Mouse (Mus musculus) brain, embryonic 14.5 days (tissue): ENCODE results near the gene Rasgef1b. TPM values are rescaled to one million over a fixed set of nuclear protein-coding genes. Genes with fewer than 3 reads are reported as not detected.
A peak's percentile ranks its signal among the peaks of the same experiment; 100 is the strongest.

Source experiments
- DNase-seq: peaks from one replicate; pipeline ENCODE4 v3.0.0-alpha.2; 2011; ENCODE audit warnings: low read depth
- CTCF ChIP-seq: fragments of 200-500 bp; IDR thresholded peaks from 2 replicates; pipeline ENCODE4 v1.5.1; 2012; ENCODE audit warnings: inconsistent platforms, mild to moderate bottlenecking, moderate library complexity, borderline replicate concordance; ENCODE audit not compliant: insufficient read depth, insufficient read length; ENCODE audit errors: extremely low read depth
- POLR2A ChIP-seq: fragments of 200-500 bp; IDR thresholded peaks from 2 replicates; pipeline ENCODE4 v1.6.1; 2012; ENCODE audit warnings: mild to moderate bottlenecking, inconsistent platforms, borderline replicate concordance; ENCODE audit not compliant: poor library complexity, insufficient read depth, insufficient read length, severe bottlenecking; ENCODE audit errors: extremely low read depth
- polyA plus RNA-seq: library from polyadenylated mRNA; depleted of rRNA; stranded (reverse); fragments of >200 nt; gene quantifications from 2 replicates; pipeline ENCODE4 v1.2.3, GENCODE M21; 2012

The Rasgef1b gene
- polyA plus RNA-seq, 1 experiment = 37.4 TPM

DNA sequence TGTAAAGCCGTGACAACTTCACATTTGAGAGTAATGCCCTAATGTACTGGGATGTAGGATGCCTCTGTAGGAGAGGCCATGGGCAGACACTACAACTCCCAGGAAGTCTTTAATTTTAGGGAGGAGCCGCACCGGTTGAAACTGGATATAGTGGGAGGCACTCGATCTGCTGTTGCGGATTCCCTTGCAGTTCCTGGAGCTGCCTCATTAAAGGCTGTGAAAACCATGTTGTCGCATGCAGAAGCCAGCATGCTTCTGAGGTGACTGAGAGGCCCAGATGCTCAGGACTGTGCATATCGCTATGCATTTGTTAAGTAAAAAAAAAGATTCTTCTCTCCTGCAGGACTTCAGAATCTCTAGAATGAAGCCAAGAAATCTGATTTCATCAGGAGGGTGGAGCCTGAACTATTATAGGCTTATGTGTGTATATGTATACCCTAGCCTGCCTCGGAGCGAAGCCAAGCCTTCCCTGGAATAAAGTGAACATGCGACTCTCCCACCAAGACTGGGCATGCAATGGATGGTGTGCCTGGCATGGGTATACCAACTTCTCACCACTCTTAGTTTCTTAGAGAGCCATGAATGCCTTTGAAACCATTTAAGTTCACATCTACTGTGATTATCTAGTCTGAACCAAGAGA lies 130.3 kb downstream of the Rasgef1b start:
- peak; percentile 86 for DNase-seq
- no peak for TF ChIP-seq CTCF
- no peak for TF ChIP-seq POLR2A

DNA sequence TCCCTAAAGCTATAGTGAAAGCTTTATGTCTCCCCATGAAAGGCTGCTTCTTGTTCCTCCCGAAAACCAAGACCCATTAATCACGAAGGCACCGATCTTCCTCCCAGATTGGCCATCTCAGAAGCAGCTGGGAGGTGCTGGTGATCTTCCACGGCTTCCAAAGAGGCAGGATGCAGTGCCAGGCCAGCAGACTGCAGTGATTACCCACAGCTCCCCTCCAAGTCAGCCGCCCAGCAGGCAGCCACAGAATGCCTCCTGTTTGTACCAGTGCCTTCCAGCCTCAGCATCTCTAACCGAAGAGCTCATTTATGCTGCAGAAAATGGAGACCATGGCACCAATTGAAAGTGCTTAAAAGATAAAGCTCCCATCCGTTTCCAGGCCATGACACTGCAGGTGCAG lies 131.2 kb downstream of the Rasgef1b start:
- TF ChIP-seq CTCF = no peak
- no peak for TF ChIP-seq POLR2A
- DNase-seq = peak; percentile 82

DNA sequence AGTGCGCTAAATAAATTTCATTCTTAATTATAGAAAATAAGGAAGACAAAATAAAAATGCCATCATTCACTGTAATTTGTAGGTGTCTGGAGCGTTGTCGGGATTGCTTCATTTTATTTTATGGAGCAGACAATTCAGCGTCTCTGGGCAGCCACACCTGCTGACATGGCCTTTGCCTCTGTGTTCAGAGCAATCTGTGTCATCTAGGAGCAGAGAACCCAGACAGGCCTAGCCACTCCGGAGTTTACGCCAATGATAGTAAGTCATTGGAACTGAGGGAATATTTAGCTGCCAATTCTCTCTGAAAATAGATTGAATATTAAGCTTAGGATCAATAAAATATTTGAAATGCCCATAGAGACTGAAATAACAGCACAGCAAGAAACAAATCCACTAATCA lies 137.5 kb downstream of the Rasgef1b start:
- TF ChIP-seq POLR2A (no peak), CTCF (no peak)
- DNase-seq = no peak

DNA sequence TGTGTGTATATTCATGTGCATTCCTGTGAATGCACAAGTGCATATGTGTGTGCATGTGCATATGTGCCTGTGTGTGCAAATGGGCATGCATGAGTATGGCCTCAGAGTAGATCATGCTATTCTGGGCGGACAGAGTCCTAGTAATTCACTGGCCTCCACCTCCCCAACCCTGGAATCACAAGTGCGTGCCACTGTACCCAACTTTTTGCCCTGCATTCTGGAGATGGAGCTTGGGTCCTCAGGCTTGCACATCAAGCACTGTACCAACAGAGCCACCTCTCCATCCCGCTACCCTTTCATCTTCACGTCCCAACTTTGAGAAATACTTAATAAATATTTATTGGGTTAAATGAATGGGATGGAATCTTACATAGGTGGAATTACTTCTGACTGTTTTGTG lies 138.3 kb downstream of the Rasgef1b start:
- TF ChIP-seq CTCF (no peak), POLR2A (no peak)
- no peak for DNase-seq

DNA sequence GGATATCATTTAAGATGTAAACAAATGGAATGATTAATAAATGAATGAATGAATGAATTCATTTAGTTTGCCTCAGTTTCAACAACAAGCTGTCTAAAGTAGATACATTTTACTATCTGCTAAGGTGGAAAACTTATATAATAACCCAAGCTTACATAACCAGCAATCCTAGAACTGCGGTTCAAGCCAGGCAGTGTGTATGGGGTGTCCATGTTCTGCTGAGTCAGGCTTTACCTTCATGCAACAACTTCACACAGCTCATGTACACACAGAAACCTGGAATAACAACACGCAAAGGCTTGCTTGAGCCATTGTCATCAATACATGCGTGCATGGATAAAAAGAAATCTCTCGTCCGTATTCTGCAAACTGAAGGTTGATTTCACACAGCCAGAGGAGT lies 140.9 kb downstream of the Rasgef1b start:
- TF ChIP-seq POLR2A (no peak), CTCF (no peak)
- no peak for DNase-seq

DNA sequence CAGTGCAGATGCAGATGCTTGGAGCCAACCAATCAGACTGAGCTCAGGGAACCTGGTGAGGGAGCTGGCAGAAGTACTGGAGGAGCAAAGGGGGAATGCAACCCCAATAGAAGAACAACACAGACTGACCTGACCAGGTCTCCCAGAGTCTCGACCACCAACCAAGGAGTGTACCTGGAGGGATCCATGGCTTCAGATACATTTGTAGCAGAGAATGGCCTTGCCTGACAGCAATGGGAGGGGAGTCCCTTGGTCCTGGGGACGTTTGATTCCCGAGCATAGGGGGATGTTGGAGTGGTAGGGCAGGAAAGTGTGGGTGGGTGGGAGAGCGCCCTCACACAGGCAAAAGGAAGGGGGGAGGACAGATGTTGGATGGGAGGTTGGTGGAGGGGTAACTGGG lies 141.3 kb downstream of the Rasgef1b start:
- TF ChIP-seq POLR2A (no peak), CTCF (no peak)
- no peak for DNase-seq

DNA sequence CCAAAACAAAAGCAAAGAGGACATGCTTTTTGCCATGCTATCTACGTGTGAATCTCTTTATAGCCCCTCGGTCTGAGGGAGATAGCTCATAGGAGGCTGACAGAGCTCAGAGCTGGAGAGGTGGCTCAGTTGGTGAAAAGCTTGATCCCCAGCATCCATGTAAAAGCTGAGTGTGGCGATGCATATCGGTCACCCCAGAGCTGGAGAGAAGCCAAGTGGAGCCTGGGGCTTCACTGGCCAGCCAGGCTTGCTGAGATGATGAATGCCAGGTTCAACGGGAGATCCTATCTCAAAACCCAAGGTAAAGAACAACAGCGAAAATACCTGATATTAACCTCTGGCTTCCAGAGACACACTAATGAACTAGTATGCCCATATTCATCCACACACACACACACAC lies 142.6 kb downstream of the Rasgef1b start:
- TF ChIP-seq CTCF (no peak), POLR2A (no peak)
- DNase-seq = no peak

DNA sequence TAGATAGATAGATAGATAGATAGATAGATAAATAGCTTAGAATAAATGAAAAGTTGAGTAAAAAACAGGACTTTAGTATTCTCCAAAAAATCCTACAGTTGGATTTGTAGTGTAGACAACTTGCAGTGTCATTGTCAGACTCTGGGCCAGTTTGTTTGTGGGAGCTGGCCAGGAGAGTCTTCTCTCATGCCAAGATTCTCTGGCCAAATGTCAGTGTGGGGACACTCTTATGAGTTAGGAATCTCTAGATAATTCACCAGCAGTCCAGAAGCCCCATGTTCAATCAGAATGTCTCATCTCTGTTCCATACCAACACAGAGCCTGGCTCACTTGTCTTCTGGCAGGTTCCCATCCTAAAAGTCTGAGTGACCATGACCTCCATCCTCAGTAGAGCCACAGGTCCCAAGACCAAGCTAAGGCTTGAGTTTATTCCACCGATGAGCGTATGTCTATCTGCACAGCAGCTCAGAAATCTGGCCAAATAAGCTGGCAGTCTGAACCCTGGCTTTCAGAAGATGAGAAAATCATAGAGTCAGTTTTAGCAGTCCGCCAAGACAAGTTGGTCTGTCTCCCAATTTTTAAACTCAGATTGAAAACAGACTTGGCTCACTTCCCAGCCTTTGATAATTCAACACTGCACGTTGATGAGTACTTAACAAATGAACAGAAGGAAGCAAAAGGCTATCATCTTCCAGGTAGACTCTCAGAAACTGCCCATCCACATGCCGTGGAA lies 143.5 kb downstream of the Rasgef1b start:
- TF ChIP-seq CTCF (no peak), POLR2A (no peak)
- peak; percentile 79 for DNase-seq

DNA sequence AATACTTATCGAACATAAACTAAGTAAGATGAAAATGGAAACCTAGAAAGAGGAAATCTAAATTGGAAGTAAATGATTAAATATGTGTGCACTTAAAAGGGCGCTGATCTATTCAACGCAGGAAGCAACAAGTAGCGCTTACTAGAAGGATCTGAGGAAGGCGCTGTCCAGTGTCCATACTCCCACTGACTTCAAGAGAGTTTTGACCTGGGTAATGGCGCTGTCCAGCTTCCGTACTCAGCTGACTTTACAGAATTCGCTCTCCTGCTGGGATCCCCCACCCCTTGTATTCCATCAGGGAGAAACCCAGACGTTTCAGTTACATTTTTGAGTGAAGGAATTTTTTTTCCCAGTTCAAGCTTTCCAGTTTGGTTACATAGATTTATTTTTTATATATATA lies 144.6 kb downstream of the Rasgef1b start:
- no peak for DNase-seq
- TF ChIP-seq CTCF (no peak), POLR2A (no peak)

DNA sequence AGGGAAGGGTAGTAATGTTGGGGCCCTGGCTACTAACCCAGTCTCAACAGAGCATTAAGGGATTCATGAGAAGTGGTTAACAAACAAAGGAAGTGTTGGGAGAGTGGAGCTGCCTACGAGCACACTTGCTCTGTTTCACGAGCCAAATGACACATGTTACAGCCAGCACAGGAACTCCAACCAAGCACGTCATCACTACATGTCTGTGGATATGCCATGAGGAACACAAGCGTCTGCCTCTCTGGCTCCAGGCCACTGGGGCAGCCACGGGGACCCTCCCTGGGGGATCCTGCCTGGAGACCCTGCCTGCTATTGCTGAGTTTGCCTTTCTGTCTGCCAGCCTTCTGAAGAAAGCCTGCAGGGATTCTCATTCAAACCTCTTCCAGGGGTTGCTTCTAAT lies 146.8 kb downstream of the Rasgef1b start:
- TF ChIP-seq CTCF (no peak), POLR2A (no peak)
- peak; percentile 74 for DNase-seq

DNA sequence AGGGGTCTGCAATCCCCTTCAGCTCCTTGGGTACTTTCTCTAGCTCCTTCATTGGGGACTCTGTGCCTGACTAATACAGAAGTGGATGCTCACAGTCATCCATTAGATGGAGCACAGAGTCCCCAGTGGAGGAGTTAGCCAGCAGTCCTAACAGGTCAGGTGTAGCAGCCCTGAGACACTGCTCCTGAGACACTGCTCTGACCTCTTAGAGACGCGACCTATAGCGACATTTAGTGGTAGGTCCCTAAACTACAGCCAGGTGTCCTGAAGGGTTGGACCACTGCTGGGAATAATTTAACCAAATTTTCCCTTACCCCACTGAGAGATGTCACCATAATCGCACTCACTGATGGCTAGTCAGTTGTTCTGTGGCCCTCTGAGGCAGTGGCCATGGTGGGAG lies 150.2 kb downstream of the Rasgef1b start:
- TF ChIP-seq CTCF (peak; percentile 72; the same call in 1 of the 2 replicates), POLR2A (no peak)
- DNase-seq = peak; percentile 73

DNA sequence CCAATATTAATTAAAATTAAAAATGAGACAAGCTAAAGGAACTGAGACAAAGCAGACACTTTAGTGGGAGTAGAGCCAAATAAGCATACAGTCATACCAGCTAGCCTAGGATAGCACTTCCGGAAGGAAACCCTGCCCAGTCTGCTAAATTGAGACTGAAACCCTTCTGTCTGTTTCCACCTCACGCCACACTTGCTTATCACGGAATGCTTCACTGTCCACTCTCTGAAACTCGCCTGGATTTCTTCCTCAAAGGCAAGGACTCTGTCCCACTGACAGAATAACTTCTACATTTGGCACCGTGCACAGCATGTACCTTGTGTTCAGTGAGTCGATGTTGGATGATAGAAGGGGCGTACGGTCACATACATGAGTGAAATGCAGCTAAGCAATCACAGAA lies 153.0 kb downstream of the Rasgef1b start:
- DNase-seq = no peak
- TF ChIP-seq POLR2A = no peak
- no peak for TF ChIP-seq CTCF
